Mouse (Mus musculus): ENCODE measurements around the gene Pde4d.

Gene Pde4d

DNA sequence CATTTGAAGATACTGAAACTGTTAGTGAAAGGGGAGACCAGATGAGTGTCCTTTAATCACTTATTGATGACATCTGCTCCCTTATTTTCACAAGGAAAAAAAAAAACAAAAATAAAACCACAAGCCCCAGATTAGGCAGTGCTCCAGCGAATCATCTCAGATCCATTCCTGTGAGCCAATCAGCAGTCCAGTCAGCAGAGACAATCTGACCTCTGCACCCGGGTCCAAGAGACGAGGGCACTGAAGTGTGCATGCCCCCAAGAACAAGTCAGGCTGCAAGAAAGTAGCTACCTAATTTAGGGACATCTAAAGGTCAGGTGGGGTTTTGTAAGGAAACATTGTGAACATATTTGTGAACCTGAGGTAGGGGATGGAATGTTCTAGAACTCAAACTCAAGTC, 1102.1 kb downstream of the Pde4d start:
- in situ Hi-C loops (cut with MboI, MseI) = loop anchor here (5.0 to 10.0 kb wide), 2 partner anchors 320 to 1397 kb away; partner anchors contain the start of genes Ercc8 (in 1 of the 2) and Ndufaf2 (in 1 of the 2)

DNA sequence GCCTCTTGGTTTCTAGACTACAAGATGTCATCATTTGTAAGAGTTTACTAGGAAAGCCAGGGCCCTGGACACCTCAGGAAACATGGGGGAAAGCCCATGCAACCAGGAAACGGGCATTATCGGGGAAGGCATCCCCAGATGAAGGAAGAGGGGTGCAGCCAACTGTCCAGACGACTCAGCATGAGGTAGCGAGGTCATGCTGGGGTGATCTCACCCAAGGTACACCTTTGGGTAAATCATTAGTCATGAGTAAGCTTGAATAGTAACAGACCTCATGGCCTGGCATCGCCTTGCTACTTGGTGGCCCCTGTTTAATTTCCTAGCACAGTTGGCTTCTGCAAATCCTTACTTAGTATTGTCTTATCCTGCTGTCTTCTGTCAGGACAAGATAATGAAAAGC, 1105.8 kb downstream of the Pde4d start:
- in situ Hi-C loops (cut with MboI, MseI) = loop anchor here in 1 of 2 experiments (10.0 kb wide), 1 partner anchor 1401 kb away; the partner anchor contains the start of genes Ercc8 and Ndufaf2

DNA sequence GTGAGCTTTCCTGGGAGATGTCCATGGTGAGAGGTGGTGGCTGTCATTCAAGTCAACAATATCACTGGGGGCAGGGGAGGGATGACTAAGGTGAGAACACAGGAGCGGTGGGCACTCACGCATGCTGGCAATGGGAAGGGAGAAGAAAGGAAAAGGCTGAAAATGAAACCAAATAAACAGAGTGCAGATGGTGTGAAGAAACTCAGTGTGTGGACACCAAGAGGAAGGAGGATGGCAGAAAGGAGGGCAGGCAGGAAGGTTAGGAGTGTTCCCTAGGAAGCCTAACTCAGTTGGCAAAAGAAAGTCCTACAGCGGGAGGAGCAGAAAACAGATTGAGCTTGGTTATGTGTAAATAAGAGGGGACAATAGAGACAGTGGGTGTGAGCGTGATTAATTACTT, 1107.1 kb downstream of the Pde4d start:
- in situ Hi-C loops (cut with MboI, MseI) = loop anchor here in 1 of 2 experiments (10.0 kb wide), 1 partner anchor 1402 kb away; the partner anchor contains the start of genes Ercc8 and Ndufaf2

DNA sequence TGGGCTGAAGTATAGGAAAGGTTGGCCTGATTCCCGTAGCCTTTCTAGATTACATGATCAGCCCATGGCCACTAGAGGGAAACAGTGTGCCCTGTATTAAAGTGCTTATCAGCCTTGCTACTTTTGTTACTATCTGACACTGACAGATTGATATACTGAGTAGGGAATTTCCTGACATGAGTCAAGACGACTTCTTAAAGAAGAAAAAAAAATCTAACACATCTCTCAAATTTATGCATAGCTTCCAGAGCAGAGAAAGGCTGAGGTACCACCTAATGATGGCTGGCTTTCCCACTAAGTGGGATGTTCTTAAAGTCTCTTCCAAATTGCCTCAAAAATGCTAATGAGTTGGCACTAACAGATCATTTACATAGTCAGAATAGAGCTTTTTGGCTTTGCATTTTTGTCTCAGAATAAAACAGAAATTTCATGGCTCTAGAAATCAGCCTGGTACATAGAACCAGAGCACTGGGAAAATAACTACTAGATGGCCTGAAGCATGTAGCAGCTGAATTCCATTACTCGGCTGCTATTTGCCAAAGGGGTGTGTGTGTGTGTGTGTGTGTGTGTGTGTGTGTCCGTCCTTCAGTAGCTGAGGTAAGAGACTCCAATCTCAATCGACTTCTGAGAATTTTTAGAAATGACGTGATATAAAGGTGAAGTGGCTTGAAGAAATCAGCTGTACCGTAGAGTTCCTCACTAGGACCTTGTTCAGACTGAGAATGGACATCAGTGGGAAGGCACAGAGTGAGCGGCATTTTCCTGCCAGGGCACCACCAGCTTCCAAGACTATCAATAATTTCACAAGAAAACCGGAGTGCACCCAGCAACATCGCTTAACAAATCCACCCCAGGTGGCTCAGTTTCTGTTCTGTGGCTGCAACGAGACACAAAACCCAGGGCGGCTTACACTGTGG, 1108.9 kb downstream of the Pde4d start:
- in situ Hi-C loops (cut with MboI, MseI) = loop anchor here in 1 of 2 experiments (10.0 kb wide), 1 partner anchor 1404 kb away; the partner anchor contains the start of genes Ercc8 and Ndufaf2

DNA sequence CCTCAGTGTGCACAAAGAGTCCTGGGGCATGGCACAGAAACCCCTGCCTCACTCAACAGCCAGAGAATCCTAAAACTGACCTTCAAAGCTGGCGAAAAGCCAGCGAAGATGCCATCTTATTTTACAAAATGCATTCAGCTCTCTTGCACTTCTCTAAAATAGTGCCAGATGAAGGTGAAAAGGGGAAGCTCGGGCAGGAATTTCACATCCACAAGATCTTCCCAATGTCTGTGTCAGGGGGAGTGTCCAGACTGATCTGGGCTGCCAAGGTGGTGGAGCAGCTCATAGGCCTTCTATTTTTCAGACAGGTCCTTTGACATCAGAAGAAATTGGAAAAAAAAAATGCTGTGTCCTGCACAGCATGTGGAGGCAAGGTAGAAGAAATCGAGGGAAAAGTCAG, 1110.5 kb downstream of the Pde4d start:
- in situ Hi-C loops (cut with MboI, MseI) = no loop called here

DNA sequence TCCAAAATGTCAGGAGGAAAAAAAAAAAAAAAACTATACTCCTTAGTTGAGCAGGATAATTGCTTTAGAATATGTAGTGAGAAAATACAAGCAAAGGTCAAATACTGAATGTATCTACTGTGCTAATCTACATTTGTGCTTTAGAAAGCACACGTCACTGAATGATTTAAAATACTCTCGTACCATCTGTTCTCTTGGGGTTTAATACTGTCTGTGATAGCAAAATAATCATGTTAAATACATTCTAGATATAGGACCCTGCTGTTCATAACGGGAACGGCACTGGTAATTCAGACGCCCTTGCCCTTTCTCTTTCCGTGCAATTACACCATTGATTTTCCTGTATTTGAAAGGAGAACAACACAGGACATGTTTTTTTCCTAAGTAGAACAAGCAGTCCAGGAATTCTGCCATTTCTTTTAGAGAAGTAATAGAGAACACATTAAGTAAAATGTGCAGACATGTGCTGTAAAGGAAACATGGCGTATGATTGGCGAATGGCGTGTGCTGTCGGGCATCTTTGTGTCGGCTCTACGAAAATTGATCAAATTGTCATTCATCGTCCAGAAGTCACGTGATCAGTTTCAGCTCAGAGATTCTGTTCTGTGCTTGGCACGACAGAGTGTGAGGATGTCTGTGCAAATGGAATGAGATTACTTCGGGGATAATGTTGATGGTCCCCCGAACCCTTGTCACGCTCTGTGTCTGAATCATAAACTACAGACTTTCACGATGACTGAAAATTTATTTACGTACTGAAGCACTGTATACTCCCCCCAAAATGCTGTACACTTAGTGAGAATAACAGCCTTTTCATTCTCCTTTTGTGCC, 1119.1 kb downstream of the Pde4d start:
- in situ Hi-C loops (cut with MboI, MseI) = no loop called here

DNA sequence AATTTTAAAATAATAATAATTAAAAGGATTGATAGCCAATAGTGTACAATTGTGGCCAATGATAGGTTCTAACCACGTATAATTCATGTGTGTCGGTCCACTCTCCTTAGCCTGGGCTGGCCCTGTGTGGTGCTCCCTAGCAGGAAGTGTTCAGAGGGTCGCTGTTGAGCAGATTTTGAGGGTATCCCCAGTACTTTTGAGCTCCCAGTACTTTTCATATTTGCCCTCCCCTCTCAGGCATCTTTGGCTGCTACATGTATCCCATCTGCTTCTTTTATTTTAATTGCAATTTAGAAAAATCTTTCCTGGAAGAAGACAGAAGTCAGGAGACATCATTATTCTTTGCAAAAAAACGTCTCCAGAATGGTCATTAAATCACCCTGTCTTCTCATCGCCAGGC, 1119.7 kb downstream of the Pde4d start:
- in situ Hi-C loops (cut with MboI, MseI) = no loop called here

DNA sequence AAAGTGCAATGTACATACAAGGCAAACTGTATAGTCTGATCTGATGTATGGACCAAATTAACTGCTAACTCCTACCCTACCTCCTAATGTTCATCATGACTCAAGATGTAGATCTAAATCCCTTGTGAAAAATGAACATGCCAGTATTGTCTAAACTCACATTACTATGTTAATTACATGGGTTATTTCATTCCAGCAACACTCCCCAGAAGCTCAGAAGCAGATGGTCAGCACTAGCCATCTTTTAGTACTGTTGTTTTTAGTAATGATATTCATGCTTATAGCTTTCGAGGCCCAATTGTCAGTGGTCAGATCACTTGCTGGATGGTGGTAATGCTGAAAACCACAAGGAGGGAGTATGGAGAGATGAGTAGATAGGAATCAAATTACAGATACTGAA, 1127.0 kb downstream of the Pde4d start:
- in situ Hi-C loops (cut with MboI, MseI) = no loop called here

DNA sequence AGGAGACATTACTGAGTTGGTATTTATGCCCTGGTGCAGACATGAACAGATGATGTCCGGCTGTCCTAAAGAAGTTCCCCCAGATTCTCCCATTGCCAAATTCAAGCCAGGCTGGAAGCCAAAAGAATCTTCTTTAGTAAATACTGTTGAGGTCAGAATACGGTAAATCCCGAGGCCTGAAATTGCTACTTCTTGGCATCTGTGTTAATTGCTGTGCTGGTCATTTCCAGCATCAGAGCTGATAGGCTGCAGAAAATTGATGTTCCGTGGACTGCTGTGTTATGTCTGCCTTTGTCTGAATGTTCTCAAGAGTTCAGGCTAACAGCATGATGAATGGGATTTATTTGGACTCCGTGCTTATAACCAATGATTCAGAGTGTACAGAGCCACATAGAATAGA, 1127.7 kb downstream of the Pde4d start:
- in situ Hi-C loops (cut with MboI, MseI) = no loop called here

DNA sequence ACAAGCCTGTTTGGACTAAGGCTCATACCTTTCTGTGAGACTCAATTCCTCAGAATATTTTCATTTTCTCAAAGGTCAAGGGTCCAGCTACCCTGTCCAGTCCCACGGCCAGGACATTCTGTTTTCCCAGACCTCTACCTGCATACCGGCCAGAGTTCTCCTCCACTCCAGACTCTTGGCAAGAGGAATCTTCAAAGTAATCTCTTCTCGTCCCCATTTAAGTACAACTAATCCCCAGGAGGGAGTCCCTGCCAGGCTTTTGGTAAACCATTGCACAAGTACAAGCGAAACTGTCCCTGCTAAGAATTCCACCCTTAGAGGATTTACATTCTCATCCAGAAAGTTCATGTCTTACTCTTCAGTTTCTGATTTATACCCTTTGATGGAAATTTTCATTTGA, 1128.2 kb downstream of the Pde4d start:
- in situ Hi-C loops (cut with MboI, MseI) = no loop called here

DNA sequence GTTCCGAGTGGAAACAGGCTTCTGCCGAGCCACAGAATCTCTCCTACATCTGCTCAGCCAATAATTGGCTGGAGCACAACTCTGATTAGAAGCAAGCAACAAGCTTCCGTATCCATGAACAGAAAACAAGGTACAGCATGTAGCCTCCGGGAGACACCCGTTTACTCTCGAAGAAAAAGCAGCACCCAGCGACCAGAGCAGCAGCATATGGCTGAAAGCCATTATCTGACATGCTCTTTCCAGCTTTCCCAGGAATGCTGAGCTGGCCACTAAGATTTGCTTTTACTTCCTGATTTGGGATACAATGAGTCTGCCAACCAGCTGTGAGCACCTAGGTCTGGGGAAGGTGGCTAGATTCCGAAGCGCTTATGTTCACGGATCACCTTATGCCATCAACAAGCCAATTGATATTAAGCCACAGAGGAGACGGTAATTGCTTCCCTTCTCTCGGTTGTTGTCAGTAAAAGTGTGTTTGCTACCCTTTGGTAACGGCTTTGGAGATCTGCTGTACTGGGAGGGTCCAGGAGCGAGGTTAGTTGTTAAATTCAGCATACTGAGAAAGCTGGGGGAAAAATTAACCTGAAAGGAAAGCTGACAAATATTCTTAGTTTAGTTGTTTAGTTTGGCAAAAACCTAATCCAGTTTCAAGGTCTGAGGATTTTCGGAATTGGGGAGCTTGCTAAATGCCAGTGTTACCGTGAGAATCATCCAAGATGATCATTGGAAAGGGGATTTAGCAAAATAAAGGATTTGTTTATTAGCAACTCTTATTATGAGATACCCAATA, 1131.7 kb downstream of the Pde4d start:
- in situ Hi-C loops (cut with MboI, MseI) = no loop called here

DNA sequence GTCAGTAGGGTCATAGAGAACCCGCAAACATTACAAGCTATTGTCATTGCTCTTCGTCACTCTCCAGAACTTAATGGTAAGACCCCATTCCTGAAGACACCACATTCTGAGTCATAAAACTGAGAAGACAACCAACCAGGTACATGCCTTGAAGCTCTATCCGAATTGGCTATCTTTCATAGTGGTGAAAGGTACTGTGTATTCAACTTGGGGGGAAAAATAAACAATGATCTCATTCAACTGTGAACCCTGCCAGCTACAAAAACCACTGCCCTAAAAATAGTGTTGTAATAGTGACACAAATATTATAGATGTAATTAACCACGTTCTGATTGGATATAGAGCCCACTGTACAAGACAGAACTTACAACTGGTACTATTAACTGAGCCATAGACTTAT, 1140.3 kb downstream of the Pde4d start:
- in situ Hi-C loops (cut with MboI, MseI) = loop anchor here in 1 of 2 experiments (5.0 kb wide), 1 partner anchor 53 kb away; no protein-coding TSS in a partner anchor

DNA sequence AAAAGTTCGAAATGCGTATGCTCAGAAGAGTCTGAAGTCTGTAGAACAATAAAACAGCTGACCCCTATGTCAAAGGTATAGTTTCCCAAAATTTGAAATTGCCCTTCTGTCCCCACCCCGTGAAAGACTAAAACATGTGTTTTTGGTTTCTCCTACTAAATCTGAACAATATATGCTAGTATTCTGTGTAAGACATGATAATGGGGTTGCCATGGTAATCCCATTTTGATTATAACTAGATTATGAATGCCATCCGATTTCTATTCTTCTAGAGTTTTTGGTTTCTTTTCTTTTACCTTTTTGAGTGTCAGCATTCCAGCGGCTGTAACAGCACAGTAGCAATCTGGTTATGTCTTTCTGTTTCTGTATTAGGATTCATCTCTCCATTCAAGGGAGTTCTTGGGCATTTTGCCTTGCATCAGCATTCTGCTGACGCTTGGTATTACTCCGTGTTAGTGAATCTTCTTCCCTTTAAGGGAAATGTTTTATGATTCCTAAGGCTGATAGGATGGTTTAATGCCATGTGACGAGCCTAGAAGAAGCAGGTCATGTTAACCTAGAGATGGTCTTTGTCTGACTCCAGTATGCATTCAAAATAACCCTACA, 1142.5 kb downstream of the Pde4d start:
- in situ Hi-C loops (cut with MboI, MseI) = loop anchor here in 1 of 2 experiments (5.0 kb wide), 1 partner anchor 55 kb away; no protein-coding TSS in a partner anchor

DNA sequence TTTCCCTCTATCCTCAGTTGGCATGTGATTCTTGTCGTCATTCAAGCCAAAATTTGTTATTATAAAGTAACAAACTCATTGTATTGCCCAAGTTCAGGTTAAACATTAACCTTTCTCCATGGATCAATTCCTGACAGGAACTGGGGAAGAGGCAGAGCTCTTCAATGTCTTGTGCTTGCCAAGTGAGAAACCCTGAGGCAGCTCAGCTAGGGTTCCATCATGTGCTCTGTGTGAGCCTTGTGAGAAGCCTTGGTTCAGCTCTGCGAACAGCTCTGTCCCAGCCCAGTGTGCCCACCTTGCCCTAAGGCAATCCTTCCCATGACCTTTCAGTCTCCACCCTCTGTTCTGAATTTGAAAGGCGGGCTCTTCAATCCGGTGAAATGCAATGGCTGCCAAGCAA, 1150.0 kb downstream of the Pde4d start:
- in situ Hi-C loops (cut with MboI, MseI) = no loop called here

DNA sequence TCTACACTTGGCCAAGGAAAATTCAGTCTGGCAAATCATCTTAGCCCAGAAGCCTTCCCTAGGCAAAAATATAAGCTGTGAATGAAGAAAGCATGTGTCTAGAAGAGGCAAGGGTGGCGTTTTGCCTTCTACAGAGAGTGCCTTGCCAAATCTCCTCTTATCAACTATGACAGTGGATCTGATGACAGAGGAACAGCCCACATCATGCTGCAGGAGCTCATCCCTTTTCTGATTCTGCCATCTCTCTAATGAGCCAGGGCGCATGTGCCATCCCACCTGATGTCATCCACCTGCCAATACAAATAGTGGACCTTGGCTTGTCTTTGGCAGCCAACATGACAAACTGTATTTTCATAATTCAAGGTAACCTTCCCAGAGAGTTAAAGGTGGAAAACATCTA, 1154.3 kb downstream of the Pde4d start:
- in situ Hi-C loops (cut with MboI, MseI) = no loop called here

DNA sequence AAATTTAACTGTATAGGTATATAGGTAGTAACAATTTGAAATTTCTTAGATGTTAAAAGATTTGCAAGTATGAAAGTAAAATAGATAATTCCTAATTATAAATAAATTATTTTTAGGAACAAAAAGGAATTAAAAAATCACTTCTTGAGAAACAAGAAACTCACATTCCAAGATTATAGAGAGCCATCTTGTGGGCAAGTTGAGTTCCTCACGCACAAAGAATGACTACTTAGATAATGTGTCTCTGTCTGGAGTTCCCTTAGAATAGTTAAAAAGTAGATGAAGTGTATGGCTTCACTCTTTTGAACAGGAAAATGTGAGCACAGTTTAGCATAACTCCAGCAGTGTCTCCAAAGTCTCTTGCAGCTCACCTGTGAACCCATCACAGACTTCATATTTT, 1155.4 kb downstream of the Pde4d start:
- in situ Hi-C loops (cut with MboI, MseI) = no loop called here

DNA sequence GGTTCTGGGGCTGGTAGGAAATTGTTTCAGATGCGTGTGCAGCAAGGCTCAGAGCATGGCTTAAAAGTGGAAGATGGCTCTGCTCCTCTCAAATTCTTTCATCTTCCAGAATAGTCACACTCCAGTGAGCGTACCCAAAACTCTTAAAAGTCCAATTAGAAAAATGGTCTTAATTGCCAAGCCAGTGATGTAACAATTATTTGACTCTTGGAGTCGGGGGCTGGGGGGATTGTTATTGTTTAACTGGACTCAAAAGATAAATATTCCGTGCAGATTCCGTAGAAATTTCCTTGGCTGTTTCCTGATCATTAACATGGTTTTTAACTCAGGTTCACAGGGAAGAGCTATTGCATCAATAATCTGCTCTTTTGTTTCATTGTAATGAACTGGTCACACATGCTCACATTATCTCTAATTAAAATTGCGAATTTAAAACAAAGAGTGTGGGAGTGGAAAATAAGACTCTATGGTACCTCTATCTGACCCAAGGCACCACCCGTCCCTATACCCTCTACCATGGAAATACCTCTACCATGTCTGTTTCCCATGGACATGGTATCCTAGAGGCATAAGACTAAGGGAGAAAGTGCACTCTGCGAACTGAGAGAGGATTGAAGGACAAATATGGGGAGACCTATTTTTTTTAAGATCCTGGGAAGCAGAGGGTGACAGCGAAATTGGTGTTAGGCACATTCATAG, 1159.5 kb downstream of the Pde4d start:
- in situ Hi-C loops (cut with MboI, MseI) = no loop called here

DNA sequence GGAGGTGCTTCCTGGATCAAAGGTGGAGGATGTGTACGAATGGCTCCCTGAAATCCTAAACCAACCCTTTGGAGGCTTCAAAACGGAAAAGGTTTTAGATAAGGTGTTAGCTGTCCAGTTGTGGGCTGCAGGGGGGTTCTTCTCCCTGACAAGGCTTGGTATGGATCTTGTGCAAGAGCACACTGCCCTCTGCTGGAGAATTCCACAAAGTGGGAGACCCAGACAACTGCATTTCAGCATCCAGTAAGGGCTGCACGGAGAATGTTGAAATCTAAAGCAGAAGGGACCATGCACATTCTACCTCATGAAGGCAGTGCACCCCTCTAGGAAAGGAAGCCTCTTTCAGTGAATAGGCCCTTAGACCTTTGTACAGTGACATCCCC, 1160.0 kb downstream of the Pde4d start:
- in situ Hi-C loops (cut with MboI, MseI) = loop anchor here in 1 of 2 experiments (10.0 kb wide), 1 partner anchor 125 kb away; no protein-coding TSS in a partner anchor

DNA sequence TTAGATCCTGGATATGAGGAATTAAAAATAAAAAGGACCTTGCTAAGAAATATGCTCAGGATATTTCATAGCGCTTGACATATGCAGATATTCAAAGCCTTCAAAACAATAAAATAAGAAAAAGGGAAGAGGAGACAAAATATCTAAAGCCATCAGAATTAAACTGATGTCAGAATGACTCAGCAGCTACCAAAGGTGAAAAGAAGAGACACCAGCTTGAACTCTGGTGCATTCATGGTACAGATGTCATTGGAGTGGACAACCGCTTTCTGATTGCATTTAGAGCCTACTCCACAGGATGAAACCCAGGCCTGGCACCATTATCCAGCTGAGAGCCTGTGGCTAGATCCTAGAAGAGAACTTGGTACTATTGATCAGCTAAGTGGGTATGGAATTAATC, 1161.0 kb downstream of the Pde4d start:
- in situ Hi-C loops (cut with MboI, MseI) = loop anchor here in 1 of 2 experiments (10.0 kb wide), 1 partner anchor 124 kb away; no protein-coding TSS in a partner anchor
